Mouse (Mus musculus): ENCODE measurements around the gene Cdc42ep3.
A peak's percentile ranks its signal among the peaks of the same experiment; 100 is the strongest.

Gene Cdc42ep3

DNA sequence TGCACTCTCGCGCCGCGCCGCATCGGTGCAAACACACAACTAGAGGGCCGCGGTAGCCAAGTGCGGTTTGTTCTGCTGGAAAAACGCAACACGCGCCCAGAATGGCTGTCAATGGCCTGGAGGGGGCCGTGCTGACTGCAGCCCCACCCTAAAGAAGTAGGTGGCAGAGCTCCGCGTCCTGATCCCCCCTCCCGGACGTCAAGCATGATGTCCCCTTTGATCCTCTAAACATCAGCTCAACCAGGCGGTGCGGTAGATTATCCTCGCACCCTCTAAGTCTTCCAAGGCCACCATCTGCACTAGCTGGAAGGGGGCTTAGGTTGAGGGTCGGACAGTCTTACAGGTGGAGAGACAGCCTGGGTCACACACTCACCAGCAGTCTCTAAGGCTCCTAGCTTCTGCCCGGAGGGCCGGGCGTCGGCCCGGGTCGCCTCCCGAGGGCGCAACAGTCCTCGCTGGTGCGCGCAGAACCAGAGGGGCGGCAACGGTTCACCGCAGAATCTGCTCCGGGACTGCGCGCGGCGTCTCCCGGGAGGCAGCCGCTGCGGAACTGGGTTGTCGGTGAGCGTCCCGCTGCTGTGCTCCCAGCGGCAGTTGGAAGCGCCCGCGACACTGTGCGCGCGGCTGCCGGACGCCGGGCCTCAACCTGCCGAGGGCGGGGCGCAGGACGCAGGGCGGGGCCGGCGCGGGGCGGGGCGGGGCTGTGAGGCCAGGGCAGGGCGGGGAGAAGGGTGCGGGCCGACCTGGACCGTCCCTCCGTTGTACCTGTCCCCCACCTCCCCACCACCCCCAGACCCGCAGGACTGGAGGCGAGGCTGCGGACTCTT is at the start of gene Cdc42ep3:
TSS of gene Cdc42ep3 (minus strand) at position 648 of the 827 bp plus-strand sequence.
- DNase-seq: peak; percentile 83 to 90

DNA sequence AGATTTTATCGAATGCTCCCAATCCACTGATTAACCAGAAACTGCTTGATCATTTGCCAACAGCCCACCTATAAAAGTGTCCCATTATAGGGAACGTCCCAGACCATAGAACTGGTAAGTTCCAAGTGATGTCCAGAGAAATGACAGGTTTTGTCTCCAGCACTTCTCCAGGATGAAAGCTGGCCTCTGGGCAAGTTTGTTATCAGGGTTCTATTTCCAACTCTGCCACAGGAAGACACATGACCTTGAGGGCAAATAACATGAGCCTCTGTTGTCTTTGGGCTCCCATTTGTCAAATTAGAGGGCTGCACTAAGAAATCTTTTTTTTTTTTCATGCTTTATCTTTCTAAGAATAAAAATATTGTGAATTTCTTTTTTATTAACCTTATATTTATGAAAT is 45.5 kb upstream of the Cdc42ep3 start:
- no peak for DNase-seq

GRCm38 (mm10) chr17:79398416-79398815 is 43.5 kb upstream of the Cdc42ep3 start:
- no peak for DNase-seq

DNA sequence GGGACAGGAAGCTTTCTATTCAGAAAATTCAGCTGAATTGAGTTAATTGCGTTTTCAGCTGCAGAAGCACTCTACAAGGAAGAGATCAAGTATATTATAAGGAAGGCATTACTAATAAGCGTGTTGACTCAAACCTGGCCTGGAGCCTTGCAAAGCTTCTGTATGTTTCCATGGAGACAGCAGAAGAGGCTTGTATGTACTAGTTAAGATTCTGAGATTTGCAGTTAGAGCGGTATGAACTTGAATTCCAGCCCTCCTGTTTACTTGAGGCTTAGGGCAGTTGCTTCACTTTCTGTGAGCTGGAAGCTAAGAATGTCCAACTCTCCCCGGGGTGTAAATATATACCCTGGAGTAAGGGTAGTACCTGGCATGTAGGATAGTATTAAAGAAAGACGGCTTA is 39.9 kb upstream of the Cdc42ep3 start:
- DNase-seq: no peak

DNA sequence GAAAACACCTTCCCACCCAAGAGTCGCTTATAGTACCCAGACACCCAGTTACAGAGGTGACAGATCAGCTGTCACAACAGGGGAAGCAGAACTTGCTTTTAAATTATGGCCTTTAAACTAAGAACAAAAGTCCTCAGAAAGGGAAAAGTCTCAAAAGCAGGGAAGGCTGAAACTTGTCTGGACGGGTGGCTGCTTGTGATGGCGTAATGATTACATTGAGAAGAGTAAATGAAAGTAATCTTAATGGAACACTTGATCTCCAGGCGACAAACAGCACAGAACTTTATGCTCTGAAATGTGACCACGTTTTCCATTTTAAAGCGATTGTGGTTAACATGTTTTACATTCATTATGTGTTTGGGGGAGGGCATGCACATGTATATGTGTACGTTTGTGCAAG is 39.0 kb upstream of the Cdc42ep3 start:
- no peak for DNase-seq

GRCm38 (mm10) chr17:79387465-79388066 is 32.7 kb upstream of the Cdc42ep3 start:
- DNase-seq: no peak

- DNase-seq: no peak
Observed at GRCm38 (mm10) chr17:79381485-79381884, 26.6 kb upstream of the Cdc42ep3 start.

DNA sequence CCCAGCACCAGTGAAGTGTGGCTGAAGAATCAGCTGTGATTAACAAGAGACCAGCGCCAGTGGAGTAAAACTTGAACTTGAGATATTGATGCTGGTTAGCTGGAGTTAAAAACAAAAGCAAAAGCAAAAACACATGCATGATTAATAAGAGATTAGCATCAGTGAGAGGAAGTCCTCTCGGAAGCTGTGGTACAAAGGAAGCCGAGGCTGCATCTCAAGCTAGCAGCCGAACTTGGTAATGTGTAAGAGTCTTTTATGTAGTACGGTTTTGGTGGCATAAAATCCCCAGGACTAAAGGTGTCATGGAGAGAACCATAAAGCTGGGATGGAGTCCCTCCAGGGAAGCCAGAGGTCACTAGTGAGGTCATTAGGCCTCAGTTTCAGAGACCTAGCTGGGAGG is 24.3 kb upstream of the Cdc42ep3 start:
- DNase-seq: no peak

- no peak for DNase-seq
Observed at GRCm38 (mm10) chr17:79376434-79377210, 21.7 kb upstream of the Cdc42ep3 start.

DNA sequence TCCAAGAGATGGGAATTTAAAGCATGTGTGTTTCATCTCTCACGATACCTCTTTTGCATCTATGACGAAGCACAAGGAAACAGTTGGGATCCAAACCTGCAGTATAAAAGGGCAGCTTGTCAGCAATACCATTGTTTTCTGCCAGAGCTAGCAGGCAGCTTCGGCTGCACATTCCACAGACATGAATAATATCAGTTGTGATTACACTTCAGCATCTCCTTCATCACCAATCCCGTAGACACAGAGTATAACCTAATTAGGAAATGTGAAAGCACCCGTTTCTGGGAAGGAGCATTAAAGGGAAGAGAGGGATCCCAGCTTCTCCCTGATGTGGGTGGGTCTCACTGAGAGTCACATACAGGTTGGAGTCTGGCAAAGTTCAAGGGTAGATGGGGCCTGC is 18.1 kb upstream of the Cdc42ep3 start:
- no peak for DNase-seq

GRCm38 (mm10) chr17:79364749-79365450 is 10.0 kb upstream of the Cdc42ep3 start:
- DNase-seq: no peak

GRCm38 (mm10) chr17:79356071-79356601 is 1.2 kb upstream of the Cdc42ep3 start:
- peak in 1 of 2 experiments; percentile 43 for DNase-seq

GRCm38 (mm10) chr17:79355271-79355991 is 540 bp upstream of the Cdc42ep3 start:
- DNase-seq: peak; percentile 75 to 85

DNA sequence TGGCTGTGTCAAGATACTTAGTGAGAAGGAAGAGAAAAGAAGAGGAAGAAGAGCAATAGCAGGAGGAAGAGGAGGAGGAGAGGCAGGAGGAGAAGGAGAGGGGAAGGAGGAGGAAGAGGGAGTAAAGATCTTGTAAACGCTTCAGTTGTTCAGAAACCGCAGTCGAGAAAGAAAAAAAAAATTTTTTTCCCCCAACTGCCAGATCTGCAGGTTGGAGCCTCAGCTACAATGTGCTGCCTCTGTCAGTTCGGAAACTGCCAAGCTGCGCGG is 782 bp downstream of the Cdc42ep3 start:
- no peak for DNase-seq

- DNase-seq: peak; percentile 42 to 61
Observed at GRCm38 (mm10) chr17:79353446-79354173, 1.3 kb downstream of the Cdc42ep3 start.

DNA sequence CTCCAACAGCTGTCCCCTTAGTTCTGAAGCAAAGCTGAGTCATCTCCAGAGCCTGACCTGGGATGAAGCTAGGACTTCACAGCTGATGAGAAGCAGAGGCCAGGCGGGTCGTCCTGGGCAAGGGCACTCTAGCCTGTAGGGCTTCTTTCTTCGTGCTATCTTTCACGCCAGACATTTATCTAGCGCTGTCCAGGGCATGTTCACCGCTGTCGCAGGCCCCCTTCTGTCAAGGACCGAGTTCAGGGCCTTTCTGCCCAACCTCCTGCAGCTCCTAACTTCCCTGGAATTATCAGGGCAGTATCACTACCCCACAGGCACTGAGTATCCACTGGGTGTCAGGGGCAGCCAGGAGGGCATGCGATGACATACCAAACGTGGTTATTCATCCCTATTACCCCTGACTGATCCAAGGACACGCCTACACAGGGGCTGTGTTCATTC is 4.1 kb downstream of the Cdc42ep3 start:
- DNase-seq: no peak

DNA sequence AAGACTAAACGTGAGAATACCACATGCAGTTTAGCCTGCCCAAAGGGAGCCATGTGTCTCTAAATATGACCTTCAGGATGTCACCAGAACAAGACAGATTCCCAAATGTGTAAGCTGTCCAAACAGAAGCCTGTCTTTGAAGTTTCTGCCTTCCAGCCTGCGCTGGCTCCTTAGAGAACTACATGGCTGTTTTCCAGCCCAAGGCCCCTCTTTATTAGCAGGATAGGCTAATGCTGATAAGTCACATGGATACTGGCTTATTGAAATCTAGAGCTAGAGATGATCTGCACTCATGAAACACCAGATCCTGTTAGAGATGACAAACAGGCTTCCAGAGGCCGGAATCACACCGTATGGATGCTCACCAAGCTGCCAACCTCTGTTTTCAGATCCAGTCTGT is 5.5 kb downstream of the Cdc42ep3 start:
- DNase-seq: no peak

DNA sequence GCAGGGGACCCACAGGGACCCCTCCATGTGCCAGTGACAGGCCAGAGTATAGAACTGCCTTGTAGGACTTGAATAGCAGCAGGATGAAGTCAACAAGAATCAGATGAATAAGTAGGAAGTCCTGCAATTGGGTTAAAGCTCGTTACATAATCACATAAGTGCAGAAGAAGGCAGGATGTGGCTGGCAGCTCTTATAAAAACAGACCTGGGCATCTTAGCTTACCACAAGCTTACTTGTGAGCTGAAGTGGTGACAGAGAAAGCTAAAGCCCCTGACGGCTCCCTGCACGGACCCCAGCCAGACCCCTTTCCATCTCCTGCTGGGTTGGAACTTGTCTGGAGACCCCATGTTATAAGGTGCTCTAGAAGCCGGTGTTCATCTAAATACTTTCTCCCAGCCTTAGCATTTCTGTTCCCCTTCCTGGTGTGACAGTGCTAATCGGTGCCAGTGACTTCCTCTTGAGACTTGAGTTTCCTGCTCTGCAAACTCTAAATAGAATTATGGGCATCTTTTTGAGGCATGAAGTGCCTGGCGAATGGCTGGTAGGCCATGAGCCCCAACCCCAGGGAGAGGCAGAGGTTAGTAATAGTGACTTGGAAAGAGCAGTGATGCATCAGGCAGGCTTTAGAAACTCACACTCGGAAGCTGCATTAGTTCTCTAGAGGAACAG is 6.8 kb downstream of the Cdc42ep3 start:
- no peak for DNase-seq

DNA sequence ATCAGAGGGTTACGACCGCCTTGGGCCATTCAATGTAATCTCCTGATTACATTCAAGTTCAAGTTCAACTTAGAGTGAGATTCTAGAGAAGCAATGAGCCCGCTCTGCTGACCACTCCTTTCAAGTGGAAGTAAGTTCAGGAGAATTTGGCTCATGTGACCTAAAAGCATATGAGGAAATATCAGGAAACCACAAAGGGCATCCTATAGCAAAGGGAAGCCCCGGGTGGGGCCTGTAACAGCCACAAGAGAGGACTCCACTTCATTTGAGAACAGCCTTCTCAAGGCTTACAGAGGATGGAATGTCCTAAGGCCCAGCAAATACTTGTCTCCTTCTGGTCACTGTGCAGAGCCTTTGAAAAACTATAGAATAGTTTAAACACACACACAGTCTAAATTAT is 7.6 kb downstream of the Cdc42ep3 start:
- DNase-seq: no peak

GRCm38 (mm10) chr17:79345001-79345709 is 9.7 kb downstream of the Cdc42ep3 start:
- peak in 1 of 2 experiments; percentile 26 for DNase-seq

Measured in kidney, postnatal 4 days (tissue).